Mouse (Mus musculus): ENCODE results near the gene Cinp. TPM values are rescaled to one million over a fixed set of nuclear protein-coding genes. Genes with fewer than 3 reads are reported as not detected.
"Not testable (repeated sequence)": the region's sequence is repeated elsewhere in the genome, so short reads cannot be mapped to it uniquely, and the experiment has no call there.

Cinp gene
- total RNA-seq, 1 experiment from 2014 or later = 73.5 TPM

DNA sequence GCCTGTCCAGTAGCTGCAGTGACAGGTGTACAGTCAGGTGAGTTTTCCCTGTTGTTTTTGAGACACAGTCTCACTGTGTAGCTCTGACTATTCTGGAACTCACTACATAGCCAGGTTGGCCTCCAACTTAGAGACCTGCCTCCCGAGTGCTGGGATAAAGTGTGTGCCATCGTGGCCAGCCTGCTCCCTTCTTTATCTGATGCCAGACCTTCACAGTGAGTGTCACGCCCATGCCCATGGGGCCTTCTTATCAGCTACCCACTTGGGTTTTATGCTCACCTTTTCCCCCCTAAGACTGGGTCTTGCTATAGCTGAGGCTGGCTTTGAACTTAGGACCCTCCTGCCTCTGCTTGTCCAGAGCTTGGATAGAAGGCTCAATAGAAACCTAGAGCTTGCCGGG lies 18.8 kb downstream of the Cinp start:
- ATAC-seq (replicated peaks in 1 of 2; ENCODE audit: insufficient read depth in 1 of 2, low FRiP score in 2 of 2, low TSS enrichment in 1 of 2, low read depth in 1 of 2, poor library complexity in 2 of 2, severe bottlenecking in 2 of 2) = no peak

DNA sequence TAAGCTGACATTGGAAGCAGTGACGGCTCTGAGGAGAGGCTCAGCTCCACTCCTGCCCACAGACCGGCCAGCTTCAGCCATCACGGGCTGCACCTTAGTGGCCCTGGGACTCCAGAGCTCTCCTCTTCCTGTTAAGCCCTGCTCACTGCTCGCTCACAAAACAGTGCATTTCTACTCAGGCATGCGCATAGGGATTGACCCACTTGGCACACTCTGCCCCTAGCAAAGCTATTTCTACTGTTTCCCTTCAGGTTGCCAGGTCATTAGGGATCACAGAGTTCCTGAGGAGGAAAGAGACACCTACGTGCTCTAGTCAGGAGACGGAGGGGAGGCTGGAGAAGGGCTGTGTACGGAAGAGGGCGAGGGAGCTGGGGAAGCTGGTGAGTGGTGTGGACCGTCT lies 23.0 kb downstream of the Cinp start:
- no peak for ATAC-seq (replicated peaks in 1 of 2; ENCODE audit: insufficient read depth in 1 of 2, low FRiP score in 2 of 2, low TSS enrichment in 1 of 2, low read depth in 1 of 2, poor library complexity in 2 of 2, severe bottlenecking in 2 of 2)

DNA sequence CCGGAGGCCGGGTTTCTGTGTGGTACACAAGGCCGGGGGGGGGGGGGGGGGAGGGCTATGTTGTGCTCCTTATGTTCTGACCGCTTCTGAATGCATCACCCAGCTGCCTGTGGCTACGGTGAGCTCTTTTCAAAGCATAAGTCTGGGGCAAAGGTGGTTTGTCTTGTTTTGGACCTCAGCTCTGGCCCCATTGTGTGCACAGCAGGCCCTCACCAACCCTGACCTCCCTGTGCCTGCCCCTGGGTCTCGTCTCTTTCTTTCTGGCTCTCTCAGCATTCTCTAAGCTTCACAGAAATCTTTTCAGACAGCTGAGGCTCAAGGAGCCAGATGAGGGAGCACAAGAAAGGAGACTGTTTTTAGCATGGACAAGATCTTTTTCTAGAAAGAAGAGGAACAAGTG lies 23.4 kb downstream of the Cinp start:
- ATAC-seq (replicated peaks in 1 of 2; ENCODE audit: insufficient read depth in 1 of 2, low FRiP score in 2 of 2, low TSS enrichment in 1 of 2, low read depth in 1 of 2, poor library complexity in 2 of 2, severe bottlenecking in 2 of 2) = no peak

DNA sequence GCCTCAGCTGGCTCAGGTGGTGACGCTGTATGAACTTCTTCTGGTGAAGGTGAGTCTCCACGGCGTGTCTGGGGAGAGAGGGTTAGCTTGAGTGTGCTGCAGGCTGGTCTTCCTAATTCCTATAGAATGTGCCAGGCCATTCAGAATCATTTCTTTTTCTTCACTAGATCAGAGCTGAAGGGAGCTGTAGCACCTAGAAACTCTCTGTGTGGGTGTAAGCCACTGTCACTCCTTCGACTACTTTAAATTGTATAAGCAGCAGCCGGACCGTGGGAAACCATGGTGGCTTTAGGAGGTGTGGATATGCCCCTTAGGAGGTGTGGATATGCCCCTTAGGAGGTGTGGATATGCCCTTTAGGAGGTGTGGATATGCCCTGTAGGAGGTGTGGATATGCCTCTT lies 24.9 kb downstream of the Cinp start:
- ATAC-seq (replicated peaks in 1 of 2; ENCODE audit: insufficient read depth in 1 of 2, low FRiP score in 2 of 2, low TSS enrichment in 1 of 2, low read depth in 1 of 2, poor library complexity in 2 of 2, severe bottlenecking in 2 of 2) = no peak

DNA sequence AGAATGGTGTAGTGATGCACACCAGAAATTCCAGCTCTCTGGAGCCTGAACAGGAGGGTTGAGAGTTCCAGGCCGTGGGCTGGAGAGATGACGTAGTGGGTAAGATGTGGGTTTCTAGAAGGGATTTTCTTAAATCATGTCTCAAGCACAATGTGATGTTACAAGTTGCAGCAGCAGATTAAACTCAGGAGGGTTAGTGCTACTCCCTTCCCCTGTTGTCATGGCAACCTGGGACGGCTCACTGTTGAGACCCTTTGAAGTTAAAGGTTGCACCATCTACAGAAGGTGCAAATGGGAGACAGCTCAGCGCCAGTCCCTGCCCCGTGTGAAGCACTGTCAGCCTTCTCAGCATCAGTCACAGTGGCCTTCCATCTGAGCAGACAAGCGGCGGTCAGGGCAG lies 27.7 kb downstream of the Cinp start:
- no peak for ATAC-seq (replicated peaks in 1 of 2; ENCODE audit: insufficient read depth in 1 of 2, low FRiP score in 2 of 2, low TSS enrichment in 1 of 2, low read depth in 1 of 2, poor library complexity in 2 of 2, severe bottlenecking in 2 of 2)

DNA sequence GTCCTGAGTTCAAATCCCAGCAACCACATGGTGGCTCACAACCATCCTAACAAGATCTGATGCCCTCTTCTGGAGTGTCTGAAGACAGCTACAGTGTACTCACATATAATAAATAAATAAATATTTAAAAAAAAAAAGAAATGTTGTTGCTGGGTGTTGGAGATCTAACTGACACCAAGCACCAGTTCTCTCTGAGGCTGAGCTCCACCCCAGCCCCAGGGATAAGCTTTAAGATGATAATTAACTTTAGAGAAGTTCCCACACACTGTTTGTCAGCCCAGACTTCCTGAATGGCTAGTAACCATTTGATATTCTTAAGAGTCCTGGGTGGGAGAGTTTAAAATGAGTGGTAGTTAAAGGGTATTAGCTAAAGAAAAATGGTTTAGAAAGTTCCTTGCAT lies 28.7 kb downstream of the Cinp start:
- no peak for ATAC-seq (replicated peaks in 1 of 2; ENCODE audit: insufficient read depth in 1 of 2, low FRiP score in 2 of 2, low TSS enrichment in 1 of 2, low read depth in 1 of 2, poor library complexity in 2 of 2, severe bottlenecking in 2 of 2)

DNA sequence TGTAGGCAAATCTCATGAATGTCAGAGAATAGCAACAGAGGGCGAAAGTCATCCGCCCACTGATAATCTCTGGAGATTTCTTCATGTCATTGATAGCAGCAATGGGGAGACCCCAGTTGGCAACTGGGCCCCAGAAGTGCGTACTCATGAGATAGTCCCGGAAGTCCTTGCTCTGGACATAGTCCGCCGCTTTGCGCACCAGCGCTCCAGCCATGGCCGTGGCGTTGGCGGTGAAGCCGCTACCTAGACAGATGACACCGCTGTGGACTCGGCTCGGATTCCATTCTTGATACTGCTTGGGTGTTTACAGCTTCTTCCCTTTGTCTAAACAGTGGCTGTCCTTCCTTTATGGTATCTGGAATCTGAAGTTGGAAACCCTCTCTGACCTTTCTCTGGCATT lies 30.3 kb downstream of the Cinp start:
- not testable (repeated sequence) for ATAC-seq (replicated peaks in 1 of 2; ENCODE audit: insufficient read depth in 1 of 2, low FRiP score in 2 of 2, low TSS enrichment in 1 of 2, low read depth in 1 of 2, poor library complexity in 2 of 2, severe bottlenecking in 2 of 2)

DNA sequence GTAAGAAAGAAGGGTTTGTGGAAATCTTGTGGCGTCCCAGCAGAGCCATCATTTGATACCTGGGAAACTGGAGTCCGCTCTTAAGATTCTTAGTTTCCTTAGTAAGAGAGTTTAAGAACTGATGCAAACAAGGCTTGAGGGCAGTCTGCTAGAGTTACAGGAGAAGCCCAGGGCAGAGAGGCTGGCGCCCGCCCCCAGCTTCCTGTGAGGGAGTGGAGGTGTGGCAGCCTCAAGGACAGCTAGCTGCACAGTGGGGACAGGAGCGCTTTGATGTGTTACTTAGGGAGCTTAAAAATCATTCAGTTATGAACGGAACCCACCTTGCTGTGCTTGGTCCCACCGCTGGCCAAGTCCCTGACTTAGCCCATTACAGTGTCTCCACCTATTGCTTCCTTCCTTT lies 31.7 kb downstream of the Cinp start:
- ATAC-seq (replicated peaks in 1 of 2; ENCODE audit: insufficient read depth in 1 of 2, low FRiP score in 2 of 2, low TSS enrichment in 1 of 2, low read depth in 1 of 2, poor library complexity in 2 of 2, severe bottlenecking in 2 of 2) = peak; percentile 57 to 72; a peak in 3 of 4 replicates

DNA sequence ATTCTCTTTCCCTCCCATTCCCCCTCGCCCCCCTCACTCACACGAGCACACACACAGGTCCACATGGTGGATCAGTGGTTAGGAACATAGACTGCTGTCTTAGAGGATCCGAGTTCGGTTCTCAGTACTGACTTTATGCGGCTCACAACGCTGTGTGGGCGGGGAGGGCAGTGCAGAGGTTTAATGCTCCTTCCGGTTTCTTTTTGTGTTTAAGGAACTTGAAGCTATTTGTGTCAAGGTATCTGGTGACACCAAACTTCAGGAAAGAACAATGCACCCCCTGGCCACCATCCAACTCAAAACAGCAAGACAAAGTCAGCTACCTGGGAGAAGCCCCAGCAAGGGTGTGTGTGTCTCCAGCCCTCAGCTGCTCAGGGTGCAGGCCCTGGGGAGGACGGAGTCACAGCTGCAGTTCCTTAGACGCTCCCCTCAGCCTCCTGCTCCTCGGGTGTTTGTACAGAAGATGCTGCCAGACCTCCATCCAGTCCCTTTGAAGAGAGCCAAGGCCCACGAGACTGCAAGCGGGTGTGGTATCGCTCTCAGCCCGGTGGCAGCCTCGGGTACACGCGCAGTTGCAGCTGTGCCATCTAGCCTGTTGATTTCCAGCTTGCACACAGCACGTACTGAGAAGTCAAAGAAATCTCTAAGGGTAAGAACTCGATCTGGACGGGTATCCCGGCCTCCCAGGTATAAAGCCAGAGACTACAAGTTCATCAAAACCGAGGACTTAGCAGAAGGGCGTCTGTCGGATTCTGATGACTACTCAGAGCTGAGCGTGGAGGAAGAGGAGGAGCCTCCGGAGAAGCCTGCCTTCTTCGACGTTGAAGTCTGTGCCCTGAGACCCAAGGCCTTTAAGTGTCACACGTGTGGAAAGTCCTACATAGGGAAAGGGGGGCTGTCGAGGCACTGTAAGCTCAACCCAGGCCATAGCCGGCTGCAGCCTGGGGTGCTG lies 33.9 kb downstream of the Cinp start:
- ATAC-seq (replicated peaks in 1 of 2; ENCODE audit: insufficient read depth in 1 of 2, low FRiP score in 2 of 2, low TSS enrichment in 1 of 2, low read depth in 1 of 2, poor library complexity in 2 of 2, severe bottlenecking in 2 of 2) = no peak

DNA sequence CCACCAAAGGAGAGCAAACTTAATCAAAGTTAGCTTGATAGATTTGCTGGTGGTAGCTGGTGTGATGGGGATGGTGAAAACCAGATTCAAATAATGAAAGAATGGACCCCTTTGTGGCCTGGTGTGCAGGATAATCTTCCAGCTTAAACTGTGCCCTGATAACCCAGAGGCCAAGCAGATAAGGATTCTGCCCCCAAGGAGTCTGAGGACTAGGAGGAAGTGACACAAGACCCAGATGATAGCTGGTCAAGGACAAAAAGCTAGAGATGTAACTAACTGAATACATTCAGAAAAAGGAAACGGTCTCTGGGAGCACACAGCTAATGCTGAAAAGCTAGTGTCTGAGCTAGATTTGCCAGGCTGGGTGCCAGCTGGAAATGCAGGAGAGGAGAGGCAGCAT lies 37.0 kb downstream of the Cinp start:
- no peak for ATAC-seq (replicated peaks in 1 of 2; ENCODE audit: insufficient read depth in 1 of 2, low FRiP score in 2 of 2, low TSS enrichment in 1 of 2, low read depth in 1 of 2, poor library complexity in 2 of 2, severe bottlenecking in 2 of 2)

DNA sequence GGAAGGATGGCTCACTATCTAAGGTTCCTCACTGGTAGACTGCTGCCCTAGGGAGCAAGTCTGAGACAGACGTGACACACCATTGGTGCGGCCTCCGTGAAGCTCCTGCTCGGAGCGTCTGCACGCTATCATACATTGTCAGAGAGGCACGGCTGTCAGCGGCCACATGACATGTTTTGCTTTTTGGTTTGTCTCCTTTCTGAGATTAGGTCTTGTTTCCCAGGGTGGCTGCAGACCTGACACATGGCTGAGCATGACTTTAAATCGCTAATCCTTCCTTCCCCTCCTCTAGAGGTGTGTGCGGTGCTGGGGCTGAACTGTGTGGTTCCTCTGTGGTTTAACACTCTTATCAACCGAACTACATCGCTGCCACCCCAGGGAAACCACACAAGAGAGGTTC lies 37.5 kb downstream of the Cinp start:
- ATAC-seq (replicated peaks in 1 of 2; ENCODE audit: insufficient read depth in 1 of 2, low FRiP score in 2 of 2, low TSS enrichment in 1 of 2, low read depth in 1 of 2, poor library complexity in 2 of 2, severe bottlenecking in 2 of 2) = peak in 1 of 2 experiments; percentile 46; a peak in 3 of 4 replicates

DNA sequence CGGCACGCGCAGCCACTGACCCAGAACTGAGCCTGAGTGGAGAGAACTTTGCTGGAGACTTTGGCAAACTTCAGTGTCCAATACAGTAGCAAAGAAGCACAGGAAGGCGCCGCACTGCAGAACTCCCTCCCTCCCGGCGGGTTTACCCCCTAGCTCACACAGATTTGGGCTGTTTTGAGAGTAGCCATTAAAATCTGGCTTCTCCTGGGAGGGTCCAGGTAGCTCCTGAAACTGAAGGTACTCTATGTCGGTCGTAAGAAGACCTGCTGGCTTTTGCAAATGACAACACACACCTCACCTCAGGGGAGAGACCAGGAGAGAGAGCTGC lies 38.1 kb downstream of the Cinp start:
- 0 out of 4 replicates have a peak, but pooled peaks of 1 of the 2 experiments have one; percentile 7 for ATAC-seq (replicated peaks in 1 of 2; ENCODE audit: insufficient read depth in 1 of 2, low FRiP score in 2 of 2, low TSS enrichment in 1 of 2, low read depth in 1 of 2, poor library complexity in 2 of 2, severe bottlenecking in 2 of 2)

DNA sequence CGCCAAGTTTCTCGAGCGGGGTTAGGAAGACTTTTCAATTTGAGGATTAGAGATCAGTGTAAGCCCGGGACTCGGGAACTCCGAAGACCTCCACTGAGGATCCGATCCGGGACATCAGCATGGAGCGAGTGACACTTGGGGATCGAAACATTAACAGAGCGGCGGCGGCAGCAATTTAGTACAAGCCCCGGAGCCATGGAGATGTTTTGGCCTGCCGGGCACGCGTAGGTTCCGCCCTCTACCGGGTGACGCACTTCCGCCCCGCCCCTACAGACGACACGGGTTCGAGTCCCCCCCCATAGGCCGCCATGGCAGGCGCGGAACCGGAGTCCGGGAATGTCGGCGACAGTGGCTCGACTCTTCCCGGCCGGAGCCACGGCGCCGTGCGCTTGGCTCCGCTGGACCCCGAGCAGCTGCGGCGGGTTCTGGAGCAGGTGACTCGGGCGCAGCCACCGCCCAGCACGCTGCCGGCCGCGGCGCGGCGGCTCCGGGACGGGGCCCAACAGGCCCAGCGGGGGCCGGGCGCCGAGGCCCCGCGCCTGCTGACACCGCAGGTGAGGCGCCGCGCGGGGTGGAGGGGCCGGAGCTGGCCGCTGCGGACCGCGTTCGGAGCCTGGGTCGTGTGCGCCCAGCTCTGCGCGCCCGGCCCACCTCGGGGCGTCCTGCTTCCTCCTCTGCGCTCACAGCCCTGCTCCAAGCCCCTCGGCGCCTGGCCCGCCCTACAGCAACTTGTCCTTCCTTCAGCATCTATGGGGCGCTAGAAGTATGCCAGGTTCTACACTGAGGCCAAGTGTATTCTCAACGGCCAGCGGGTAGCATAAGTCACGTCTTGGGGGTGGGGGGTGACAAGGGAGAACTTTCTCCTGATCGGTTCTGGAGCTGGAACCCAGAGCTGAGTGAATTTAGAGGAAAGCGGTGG lies 38.7 kb downstream of the Cinp start, which contains the start of gene Zfp839:
TSS of gene Zfp839 (plus strand) at position 244 of the 919 bp plus-strand sequence.
- peak; percentile 38 to 51 for ATAC-seq (replicated peaks in 1 of 2; ENCODE audit: insufficient read depth in 1 of 2, low FRiP score in 2 of 2, low TSS enrichment in 1 of 2, low read depth in 1 of 2, poor library complexity in 2 of 2, severe bottlenecking in 2 of 2)

DNA sequence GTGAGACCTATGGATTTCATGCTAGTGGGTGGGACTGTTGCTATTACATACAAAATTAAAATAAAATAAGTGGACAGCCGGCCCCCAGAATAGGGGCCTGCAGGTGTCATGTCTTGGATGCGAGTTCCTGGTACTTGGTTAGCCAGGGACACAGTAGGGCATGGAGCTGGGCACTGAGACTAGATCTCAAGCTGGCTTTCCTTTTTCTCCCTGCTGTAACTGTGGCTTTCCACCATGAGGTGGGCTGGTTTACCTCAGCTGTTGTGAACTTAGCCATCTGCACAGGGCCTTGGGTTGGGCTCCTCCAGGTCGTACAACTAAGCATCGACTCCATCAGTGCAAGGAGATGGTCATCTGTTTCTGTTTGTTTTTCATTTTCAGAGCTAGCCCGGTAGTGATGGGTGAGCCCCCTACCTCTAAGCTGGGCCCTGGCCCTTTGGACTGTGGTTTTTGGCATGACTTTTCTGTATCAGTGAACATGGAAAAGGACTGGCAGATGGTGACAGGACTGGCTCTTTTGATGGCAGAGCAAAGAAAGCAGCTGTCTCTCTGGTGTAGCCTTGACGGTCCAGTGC lies 42.7 kb downstream of the Cinp start:
- no peak for ATAC-seq (replicated peaks in 1 of 2; ENCODE audit: insufficient read depth in 1 of 2, low FRiP score in 2 of 2, low TSS enrichment in 1 of 2, low read depth in 1 of 2, poor library complexity in 2 of 2, severe bottlenecking in 2 of 2)

DNA sequence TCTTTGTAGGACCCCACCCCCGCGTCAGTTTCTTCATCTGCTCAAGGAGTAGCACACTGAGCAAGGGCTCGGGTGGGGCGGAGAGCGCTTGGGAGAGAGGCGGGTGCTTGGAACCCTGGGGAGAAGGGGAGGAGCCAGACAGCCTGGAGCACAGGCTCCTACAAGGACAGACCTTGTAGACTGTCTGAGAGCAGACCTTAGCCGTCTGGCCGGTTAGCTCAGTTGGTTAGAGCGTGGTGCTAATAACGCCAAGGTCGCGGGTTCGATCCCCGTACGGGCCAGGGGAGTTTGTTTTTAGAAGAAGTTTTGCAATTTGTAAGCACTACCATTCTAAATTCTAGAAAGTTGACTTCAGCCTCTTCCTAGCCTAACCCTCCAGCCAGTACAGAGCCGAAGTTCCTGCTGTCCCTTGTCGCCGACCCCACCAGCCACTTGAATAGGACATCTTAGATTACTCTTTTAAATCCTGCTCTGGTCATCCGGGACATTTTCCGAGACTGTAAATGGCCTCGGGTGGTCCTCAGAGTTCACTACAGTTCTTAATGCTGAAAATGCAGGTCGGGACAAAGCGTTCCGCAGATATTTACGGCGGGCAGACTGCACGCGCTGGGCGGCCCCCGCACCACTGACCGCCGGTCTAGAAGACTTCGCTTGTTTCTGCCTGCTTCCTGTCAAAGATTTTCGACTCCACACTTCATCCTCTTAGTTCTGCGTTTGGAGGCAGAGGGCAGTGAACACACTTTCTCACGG lies 43.6 kb downstream of the Cinp start:
- peak; percentile 70 to 76 for ATAC-seq (replicated peaks in 1 of 2; ENCODE audit: insufficient read depth in 1 of 2, low FRiP score in 2 of 2, low TSS enrichment in 1 of 2, low read depth in 1 of 2, poor library complexity in 2 of 2, severe bottlenecking in 2 of 2)

DNA sequence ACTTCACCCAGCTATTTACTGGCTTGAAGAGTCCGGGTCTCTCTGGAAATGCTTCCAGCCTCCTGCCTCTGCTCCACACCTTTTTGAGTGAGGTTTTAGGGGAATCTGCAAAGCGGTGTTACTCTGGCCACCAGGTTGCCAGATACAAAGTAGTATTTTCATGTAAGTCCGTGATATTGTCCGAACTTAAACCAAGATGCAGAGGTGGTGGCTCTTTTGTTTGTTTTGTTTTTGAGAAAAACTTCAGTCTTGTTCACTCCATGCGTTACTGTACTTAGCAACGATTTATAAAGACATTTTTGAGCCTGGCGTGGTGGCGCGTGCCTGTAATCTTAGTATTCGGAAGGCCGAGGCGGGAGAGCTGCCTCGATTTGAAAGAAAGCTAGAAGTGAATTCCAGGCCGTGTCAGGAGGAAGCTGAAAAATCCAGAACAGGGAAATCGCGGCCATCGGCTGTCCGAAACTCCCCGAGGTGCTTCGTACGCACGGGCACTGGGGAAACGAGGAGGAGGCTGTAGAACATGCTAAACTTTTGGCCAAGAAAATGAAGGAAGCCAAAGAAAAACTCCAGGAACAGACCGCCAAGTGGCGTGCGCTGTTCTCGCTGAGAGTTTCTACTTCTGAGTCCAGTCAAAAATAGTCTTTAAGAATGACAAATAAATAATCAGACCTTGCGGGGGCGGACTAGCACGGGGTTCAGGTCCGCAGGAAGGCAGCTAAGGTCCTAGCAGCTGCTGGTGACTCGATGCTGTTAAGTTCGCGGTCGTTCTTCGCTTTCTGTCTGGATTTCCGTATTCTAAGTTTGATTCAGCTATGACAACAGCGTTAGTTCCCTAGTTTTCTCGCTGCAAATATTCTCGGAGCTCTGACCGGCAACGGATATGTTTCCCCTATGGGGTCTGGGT lies 44.5 kb downstream of the Cinp start:
- peak; percentile 13 to 19 for ATAC-seq (replicated peaks in 1 of 2; ENCODE audit: insufficient read depth in 1 of 2, low FRiP score in 2 of 2, low TSS enrichment in 1 of 2, low read depth in 1 of 2, poor library complexity in 2 of 2, severe bottlenecking in 2 of 2)

Measured in hematopoietic stem cell, adult 5-6 weeks (primary cell).